Comparison of ENCODE assay signal across 12 mouse cellular contexts in genomic region chr8:13686426-13686825, GRCm38 (mm10). TPM values are rescaled to one million over a fixed set of nuclear protein-coding genes. Genes with fewer than 3 reads are reported as not detected.
DNase-seq lines count a peak whose midpoint lies in the region; ATAC-seq lines count a peak whose summit lies in the region.
"Had no signal": no experiment of that assay in that cellular context is flagged by ENCODE, and none has a peak within 500 bp of the region (broad histone marks: within the 10 kb centered on the region; RNA-seq: fewer than 3 reads in every experiment).

No protein-coding gene starts in this region.

- peaks cover 13% of the 10 kb centered on the region for H3K4me1 ChIP-seq in stomach, embryonic 14.5 days (ENCODE audit: control insufficient read depth, insufficient read depth, low read length)

- H3K27me3 ChIP-seq in stomach, embryonic 14.5 days (ENCODE audit: control insufficient read depth, insufficient read depth, low read length) = no peaks in the 10 kb centered on the region
- H3K27me3 ChIP-seq: heart, embryonic 15.5 days had no signal

- peak; percentile 17 for DNase-seq in 416B (ENCODE audit: low read depth)
- peak; percentile 92 for DNase-seq in CD4-positive helper T cell, adult 2 months (ENCODE audit: low read depth, low spot score)
- peak; percentile 41 to 53 for DNase-seq in lung, postnatal 4 days
- DNase-seq in c-Kit-positive CD71-positive TER-119-positive erythroid progenitor cells, embryonic 14.5 days (ENCODE audit: low spot score) = no peak
- no peak for DNase-seq in frontal cortex, postnatal 10 days (ENCODE audit: low spot score in 2 of 2)
- no peak for DNase-seq in kidney, adult 9 months
- DNase-seq: adrenal gland, postnatal 10 days; cerebellum, adult 8-10 months; kidney, adult 18-20 months; midbrain, embryonic 14.5 days had no signal

- no peak overlapping the region for H3K4me3 ChIP-seq in stomach, embryonic 14.5 days (ENCODE audit: low read depth, low read length)
- H3K4me3 ChIP-seq: heart, embryonic 15.5 days had no signal

- H3K9ac ChIP-seq in stomach, embryonic 14.5 days (replicated peaks; ENCODE audit: low read depth, low read length) = no peak overlapping the region
- H3K9ac ChIP-seq: heart, embryonic 15.5 days had no signal

- H3K36me3 ChIP-seq in stomach, embryonic 14.5 days (ENCODE audit: control insufficient read depth, insufficient read depth, low read length) = no peaks in the 10 kb centered on the region
- H3K36me3 ChIP-seq: heart, embryonic 15.5 days had no signal

- peak; percentile 69 for ATAC-seq in stomach, embryonic 14.5 days (ENCODE audit: insufficient number of reproducible peaks, insufficient read depth, low FRiP score, low read depth)

- 57% methylated on average over 7 of the region's 7 CpGs for WGBS in stomach, embryonic 14.5 days

- no peak overlapping the region for H3K4me2 ChIP-seq in stomach, embryonic 14.5 days (replicated peaks; ENCODE audit: low read depth, low read length)
- H3K4me2 ChIP-seq: heart, embryonic 15.5 days had no signal

- H3K9me3 ChIP-seq in stomach, embryonic 14.5 days (ENCODE audit: control insufficient read depth, low read depth, low read length) = no peaks in the 10 kb centered on the region
- H3K9me3 ChIP-seq: heart, embryonic 15.5 days had no signal

- no peak overlapping the region for H3K27ac ChIP-seq in stomach, embryonic 14.5 days (ENCODE audit: low read length)
- H3K27ac ChIP-seq: heart, embryonic 15.5 days had no signal

RNA-seq across cellular contexts. Expression of gene Rasa3, which starts 9.0 kb away (rescaled TPM):
- 23.0 and 27.7 TPM in 2 replicates for polyA plus RNA-seq in stomach, embryonic 14.5 days (2014; fragmentation: Nextera tagmentation; extraction: Ambion mirVana)

RNA-seq across cellular contexts. Expression of gene Cfap97d2, which starts 19.3 kb away (rescaled TPM):
- polyA plus RNA-seq in stomach, embryonic 14.5 days (2014; fragmentation: Nextera tagmentation; extraction: Ambion mirVana) = 0.12 TPM in 1 of 2 replicates, not detected in the other
- polyA plus RNA-seq: heart, embryonic 15.5 days had no signal

Comparison
In these comparisons a context has a peak if more than half of its experiments do, and no peak if none do; other contexts are left out.
1. DNase-seq: peak in 416B (single experiment), CD4-positive helper T cell, adult 2 months (single experiment) and lung, postnatal 4 days (2 of 2); none in c-Kit-positive CD71-positive TER-119-positive erythroid progenitor cells, embryonic 14.5 days (single experiment), frontal cortex, postnatal 10 days (0 of 2) and kidney, adult 9 months (single experiment).